Mouse (Mus musculus) spleen, embryonic (tissue): ENCODE measurements around the gene Mark3.

ENCODE experiments used
- CTCF ChIA-PET: fragments of 350-600 bp; sonication (Branson Sonifier 250); formaldehyde crosslinking; loops from one replicate; lab custom pipeline; 2022; lab: Charles Lee

Mark3 gene

DNA sequence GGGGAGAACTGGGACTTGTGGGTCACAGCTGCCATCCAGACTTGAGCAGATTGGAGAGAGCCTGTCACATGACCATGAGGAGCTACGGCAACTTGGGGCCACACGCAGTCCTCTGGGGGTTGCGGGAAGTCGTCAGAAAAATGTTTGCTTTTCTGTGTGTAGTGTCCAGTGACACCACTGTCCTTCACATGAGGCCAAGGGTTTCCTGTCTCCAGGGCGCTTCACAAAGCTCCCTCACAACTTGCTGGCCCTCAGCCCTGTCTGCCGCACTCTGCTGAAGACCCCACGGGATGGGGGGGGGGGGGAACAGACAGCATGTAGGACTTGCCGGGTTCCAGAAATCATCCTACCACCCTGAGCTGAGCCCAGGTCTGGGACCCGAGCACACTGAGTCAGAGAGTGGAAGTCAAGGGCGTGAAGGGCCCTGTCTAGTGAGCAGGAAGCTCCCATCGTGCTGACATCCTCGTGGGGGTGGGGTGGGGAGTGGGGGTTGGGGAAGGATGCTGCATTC is 120.0 kb downstream of the Mark3 start:
- CTCF ChIA-PET, result interaction anchor here (1.0 kb wide), 1 partner anchor 18 kb away, joined by 3 read pairs; no protein-coding TSS in a partner anchor

DNA sequence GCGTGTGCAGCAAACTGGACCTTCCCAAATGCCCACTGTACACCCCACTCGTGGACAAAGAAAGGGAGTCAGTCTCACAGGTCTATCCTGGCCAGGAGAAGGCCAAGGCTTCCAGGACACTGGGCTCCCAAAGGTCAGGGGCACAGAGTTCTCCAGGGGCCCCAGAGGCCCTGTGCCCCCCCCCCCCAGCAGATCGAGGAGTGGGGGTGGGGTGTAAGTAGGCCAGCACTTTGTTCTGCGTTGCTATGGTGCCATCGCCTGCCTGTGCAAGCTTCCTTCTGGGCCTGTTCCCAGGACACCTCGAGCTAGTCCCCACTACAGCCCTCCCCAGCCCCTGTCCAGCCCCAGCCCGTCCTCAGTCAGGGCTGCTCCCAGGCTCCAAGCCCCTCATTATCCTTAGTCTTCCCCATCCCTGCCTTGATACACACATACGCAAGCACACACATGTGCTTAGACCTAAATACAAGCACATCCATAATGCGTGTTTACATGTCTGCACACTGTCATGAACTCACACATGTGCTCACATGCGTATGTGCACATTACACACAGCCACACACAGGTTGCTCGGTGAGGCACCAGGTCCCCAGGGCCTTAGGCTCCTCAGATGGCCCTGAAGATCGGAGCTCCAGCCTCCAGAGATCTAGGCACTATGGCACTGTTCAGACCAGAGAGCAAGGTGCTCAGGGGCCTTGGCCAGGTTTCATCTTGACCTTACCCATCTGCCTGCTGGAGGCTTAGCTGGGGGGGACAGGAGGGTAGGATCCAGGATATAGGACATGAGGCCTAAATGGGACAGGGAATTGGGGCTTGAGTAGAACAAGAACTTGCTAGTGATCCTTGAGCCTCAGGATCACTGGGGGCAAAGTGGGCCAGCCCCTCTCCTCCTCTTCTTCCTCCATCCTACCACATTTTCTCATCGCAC is 120.8 kb downstream of the Mark3 start:
- CTCF ChIA-PET, result interaction anchor here (1.0 to 1.3 kb wide), 2 partner anchors 19 to 29 kb away, joined by 3 to 4 read pairs; no protein-coding TSS in a partner anchor

DNA sequence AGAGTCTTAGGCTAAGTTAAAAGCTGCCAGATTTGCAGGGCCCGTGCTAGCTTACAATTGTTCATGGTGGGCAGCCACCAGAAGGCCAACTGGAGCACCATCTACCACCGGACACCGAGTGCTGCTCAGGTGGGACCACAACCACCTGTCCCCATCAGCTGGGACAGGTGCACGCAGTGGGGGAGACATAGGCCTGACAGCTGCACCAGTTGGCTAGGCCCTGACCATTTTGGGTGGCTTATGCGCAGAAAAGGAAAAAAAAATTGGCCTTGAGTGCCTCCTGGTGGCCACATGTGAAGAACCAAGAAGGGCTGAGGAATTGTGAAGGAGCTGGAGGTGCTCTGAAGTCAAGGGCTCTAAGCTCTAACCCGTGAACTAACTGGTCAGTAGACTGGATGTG is 121.9 kb downstream of the Mark3 start:
- CTCF ChIA-PET, result interaction anchor here (0.8 to 1.3 kb wide), 3 partner anchors 18 to 30 kb away, joined by 3 to 4 read pairs (median 4); partner anchors contain the start of gene Trmt61a

DNA sequence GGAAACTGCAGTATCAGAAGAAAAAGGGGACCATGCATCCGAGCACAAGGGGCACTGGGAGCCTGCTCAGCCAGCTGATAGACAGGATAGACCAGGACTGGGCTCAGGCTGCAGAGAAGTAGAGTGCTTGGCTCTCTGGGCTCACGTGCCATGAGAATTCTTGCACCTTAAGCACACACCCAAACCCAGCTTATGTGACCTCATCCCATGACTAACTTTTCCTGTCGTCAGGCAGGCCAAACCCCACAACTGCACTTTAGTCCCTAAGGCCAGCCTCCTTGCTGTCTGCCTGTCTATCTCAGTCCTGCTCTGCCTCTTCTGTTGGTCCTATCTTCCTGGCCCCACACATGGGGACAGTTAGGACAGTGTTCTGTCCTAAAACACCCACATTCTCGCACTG is 123.4 kb downstream of the Mark3 start:
- CTCF ChIA-PET, result no interaction called here

DNA sequence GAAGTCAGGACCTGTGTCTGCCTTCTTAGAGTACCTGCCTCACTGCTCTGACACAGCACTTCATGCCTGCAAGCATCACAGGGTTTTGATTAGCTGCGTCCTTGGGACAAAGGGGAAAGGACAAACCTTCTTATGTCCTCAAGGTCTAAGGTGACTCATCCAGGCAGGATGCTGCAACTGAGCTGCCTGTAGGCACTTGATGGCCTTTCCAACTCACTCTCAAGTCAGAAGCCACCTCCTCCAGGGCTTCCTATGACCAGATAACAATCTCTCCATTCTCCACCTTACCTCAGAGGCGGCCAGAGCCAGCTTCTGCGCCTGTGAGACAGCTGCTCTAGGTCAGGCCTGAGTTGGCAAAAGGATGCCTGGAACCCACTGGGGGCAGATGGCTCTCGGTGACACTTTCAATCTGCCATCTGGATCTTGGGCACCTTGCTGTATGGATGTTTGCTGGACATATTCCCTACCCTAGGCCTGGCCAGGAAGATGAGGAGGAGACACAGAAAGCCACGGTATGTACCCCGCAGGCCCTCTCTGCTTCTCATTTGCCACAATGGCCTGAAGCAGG is 124.1 kb downstream of the Mark3 start:
- CTCF ChIA-PET, result no interaction called here

DNA sequence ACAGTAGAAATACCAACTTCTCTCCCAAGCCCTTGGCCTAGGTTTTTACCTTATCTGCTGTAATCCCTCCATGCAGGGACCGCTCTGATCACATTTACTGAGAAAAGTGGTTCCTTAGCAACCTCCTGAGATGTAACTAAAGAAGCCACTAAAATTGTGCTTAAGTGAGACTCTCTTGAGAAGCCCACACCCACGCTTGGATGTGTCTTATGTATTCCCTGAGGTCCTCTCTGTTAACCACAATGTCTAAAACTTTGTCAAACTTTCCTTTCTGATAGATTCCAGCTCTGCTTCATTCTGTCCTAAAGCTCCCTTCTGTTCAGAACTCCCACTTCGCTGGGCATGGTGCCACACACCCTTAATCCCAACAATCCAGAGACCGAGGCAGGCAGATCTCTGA is 125.2 kb downstream of the Mark3 start:
- CTCF ChIA-PET, result no interaction called here

DNA sequence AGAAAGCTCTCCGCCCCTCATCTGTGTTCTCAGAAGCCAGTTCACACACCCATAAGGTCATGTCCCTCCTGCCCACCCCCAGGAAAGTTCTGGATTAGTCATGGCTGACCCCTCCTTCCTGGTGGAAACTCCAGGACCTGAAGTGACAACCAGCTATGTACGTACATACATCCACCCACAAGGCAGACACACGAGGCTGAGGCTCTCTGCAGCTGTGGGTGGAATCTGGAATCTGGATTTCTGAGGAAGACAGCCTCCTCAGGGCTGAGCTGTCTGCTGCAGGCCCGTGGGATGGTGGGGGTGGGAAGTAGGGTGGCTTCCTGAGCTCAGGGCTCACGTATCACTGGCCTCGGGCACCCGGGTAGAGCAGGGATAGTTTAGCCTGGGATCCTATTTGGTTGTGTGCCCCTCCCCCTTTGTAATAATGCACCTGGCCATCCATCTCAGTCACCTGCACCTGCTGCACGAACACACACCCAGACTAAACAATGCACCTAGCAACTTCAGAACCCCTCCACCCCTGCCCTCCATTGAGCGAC is 126.7 kb downstream of the Mark3 start:
- CTCF ChIA-PET, result no interaction called here

DNA sequence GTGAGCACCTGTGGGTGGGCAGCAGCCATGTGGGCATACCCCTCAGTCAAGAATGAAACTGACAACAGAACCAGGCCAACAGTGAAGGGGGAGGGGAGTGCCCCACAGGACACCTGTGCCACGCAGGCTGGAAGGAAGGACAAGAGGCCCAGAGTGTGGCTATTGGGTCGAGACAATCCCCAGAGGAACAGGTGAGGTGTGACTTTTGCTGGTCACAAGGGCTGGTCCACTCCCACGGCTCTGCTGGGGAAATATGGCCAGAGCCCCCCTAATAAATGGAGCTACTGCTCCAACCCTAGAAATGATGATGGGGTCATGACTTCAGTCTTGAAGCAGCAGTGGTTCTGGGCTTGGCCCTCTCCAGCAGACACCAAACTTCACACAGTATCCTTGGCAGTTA is 129.0 kb downstream of the Mark3 start:
- CTCF ChIA-PET, result interaction anchor here (0.6 kb wide), 1 partner anchor 10 kb away, joined by 3 read pairs; no protein-coding TSS in a partner anchor

DNA sequence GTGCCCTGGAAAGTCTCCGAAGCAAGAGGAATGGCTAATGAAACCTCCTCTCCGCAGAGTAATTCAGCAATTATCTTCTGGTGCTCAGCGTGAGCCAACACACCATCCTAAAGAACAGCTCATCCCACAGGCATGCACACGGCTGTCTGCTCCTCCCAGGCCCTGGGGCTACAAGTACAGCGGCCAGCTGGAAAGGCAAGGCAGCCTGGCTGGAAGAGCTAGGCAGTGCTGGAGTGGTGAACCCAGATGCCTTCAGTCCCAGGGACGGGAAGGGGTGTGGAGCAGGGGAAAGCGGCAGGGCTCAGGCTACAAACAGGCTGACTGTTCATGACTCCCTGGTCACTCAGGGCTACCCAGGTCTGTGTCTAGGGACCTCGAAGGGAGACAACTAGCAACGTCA is 130.3 kb downstream of the Mark3 start:
- CTCF ChIA-PET, result no interaction called here

DNA sequence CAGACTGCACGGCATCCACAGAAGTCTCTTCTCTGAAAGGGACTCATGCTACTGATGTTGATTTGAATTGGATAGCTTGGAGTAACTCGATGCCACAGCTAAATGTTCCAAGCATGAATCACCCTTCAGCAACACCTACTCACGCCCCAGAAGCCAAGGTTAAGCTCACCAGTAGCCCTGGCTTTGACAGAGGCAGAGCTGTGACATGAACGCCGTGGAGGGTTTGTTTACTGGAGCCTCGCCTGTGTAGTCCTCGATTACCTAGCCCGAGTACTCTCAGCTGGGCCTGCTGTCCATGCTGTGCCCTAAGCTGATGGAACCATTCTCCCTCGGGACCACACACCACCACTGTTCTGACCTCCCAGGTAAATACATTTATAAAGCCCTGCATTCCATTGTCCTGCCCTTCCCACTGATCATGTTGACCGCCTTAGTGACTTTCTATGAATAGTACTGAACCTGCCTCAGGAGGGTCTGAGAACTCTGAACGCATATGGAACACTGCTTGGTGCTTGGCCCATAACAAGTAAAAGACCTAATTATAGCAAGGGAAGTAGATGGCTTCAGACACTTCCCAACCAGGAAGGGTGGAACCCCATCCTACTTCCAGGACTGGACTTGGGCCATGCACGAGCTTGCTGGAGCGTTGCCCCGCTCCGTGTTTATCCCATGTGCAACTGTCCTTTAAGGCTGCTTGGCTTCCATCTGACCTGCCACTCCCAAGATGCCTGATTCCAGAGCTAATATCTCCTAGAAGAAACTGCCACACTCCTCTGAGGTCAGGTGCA is 131.1 kb downstream of the Mark3 start:
- CTCF ChIA-PET, result no interaction called here
